Mouse (Mus musculus) megakaryocyte, embryonic 14.5 days (primary cell): Measurements from ENCODE around the gene Ush1c.

Source experiments
- FLI1 ChIP-seq: IDR thresholded peaks from 2 replicates; pipeline ENCODE4 v1.6.1; 2012; ENCODE audit warnings: low read length, inconsistent platforms, mixed read lengths
- GATA1 ChIP-seq: IDR thresholded peaks from 3 replicates; pipeline ENCODE4 v1.6.1; 2012; ENCODE audit warnings: mixed read lengths, low read length, inconsistent platforms, borderline replicate concordance

DNA sequence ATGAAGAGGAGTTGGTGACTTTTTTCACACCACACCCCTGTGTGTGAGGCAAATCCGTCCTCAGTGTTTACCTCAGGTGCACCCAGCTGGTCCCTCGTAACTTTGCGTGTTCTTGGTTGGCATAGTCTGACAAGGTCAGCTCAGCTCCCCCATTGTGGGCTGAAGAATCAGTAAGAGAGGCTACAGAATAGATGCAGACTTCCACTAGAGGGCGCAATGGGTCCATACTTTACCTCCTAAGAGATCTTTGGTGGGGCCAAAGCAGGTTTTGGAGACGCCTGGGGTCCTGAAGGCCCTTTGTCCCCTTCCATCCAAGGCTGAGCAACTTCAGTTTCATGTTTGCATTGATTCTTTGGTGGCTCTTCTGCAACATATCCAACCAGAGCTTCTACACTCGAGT, 41.6 kb upstream of the Ush1c start:
- TF ChIP-seq GATA1 (no peak), FLI1 (no peak)
